Mouse (Mus musculus): Measurements from ENCODE around the gene Fyttd1. TPM values are rescaled to one million over a fixed set of nuclear protein-coding genes. Genes with fewer than 3 reads are reported as not detected.
"Not testable (repeated sequence)": the region's sequence is repeated elsewhere in the genome, so short reads cannot be mapped to it uniquely, and the experiment has no call there.

Fyttd1 gene
- polyA plus RNA-seq, 1 experiment from 2014 or later = 147 TPM

DNA sequence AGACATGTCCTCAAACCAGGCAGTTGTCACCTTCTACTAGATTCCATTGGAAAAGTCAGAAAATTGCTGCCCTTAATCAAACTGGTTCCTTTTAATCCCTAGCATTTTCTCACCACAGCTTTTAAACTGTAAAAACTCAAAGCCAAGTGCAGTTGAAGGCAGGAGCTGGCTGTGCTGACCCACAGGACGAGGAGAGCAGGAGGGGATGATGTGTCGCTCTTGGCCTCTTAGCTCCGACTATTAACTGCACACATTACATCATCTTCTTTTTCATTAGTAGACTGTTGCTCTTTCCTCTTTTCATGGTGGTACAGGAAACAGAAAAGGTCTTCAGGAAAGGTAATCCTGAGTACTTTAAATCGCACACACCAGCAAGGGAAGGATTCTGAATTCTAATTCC, 18.9 kb upstream of the Fyttd1 start:
- 70% methylated on average over 4 of the region's 4 CpGs for WGBS
- H3K9ac ChIP-seq (replicated peaks; ENCODE audit: low read depth, low read length) = no peak overlapping the region
- no peak overlapping the region for H3K4me3 ChIP-seq (ENCODE audit: low read depth, low read length)
- H3K27me3 ChIP-seq (ENCODE audit: control insufficient read depth, insufficient read depth, low read length) = no peaks in the 10 kb centered on the region
- no peak overlapping the region for H3K27ac ChIP-seq (ENCODE audit: low read depth, low read length)
- H3K9me3 ChIP-seq (ENCODE audit: control insufficient read depth, low read length) = no peaks in the 10 kb centered on the region
- no peak for ATAC-seq (ENCODE audit: low read depth)
- H3K4me1 ChIP-seq (ENCODE audit: control insufficient read depth, insufficient read depth, low read length) = no peaks in the 10 kb centered on the region
- H3K4me2 ChIP-seq (ENCODE audit: low read depth, low read length) = no peak overlapping the region
- 0 out of 2 replicates have a peak, but pooled peaks cover 7% of the 10 kb centered on the region for H3K36me3 ChIP-seq (ENCODE audit: control insufficient read depth, insufficient read depth, low read length)

DNA sequence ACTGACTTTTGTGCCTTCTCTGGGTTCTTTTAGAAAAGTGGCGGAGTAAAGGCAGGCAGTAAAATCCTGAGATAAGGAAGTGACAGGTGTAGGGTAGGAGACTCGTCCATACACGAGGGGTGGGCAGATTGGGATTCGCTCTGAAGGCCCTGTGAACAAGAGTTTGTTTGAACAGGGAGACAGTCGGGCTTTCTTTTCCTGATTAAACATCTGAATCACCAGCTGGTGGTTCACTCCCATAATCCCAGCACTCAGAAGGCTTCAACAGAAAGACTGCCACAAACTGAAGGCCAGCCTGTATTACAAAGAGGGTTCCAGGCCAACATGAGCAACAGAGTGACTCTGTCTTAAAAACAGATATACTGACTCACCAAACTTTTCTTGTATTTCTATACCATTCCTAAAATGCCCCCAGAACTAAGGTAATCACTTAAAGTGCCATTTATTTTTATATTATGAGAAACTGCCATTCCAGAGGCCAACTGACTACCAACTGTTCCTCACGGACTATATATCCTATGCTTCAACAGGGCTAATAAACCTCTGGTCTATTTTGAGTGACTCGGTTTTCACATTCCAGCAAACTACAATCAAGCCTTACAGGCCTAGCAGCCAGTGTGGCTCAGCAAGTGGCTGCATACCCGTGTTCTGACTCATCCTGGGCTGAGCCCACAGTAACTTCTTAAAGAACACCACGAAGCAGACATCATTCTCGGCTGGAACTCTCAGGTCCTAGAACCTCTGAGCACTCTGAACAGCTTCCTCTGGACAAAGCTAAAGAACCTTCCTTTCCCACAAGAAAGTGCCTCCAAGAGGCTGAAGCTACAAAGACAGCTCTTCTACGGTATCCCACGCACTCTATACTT, 18.3 kb upstream of the Fyttd1 start:
- Histone ChIP-seq H3K4me3 (ENCODE audit: low read depth, low read length) (no peak overlapping the region), H3K27me3 (ENCODE audit: control insufficient read depth, insufficient read depth, low read length) (no peaks in the 10 kb centered on the region), H3K4me1 (ENCODE audit: control insufficient read depth, insufficient read depth, low read length) (no peaks in the 10 kb centered on the region), H3K9ac (replicated peaks; ENCODE audit: low read depth, low read length) (no peak overlapping the region), H3K27ac (ENCODE audit: low read depth, low read length) (no peak overlapping the region), H3K4me2 (ENCODE audit: low read depth, low read length) (no peak overlapping the region), H3K36me3 (ENCODE audit: control insufficient read depth, insufficient read depth, low read length) (0 out of 2 replicates have a peak, but pooled peaks cover 6% of the 10 kb centered on the region), H3K9me3 (ENCODE audit: control insufficient read depth, low read length) (no peaks in the 10 kb centered on the region)
- 75% methylated on average over 12 of the region's 12 CpGs for WGBS
- ATAC-seq (ENCODE audit: low read depth) = no peak

GRCm38 (mm10) chr16:32861813-32862385, 15.4 kb upstream of the Fyttd1 start:
- no peak overlapping the region for H3K4me3 ChIP-seq (ENCODE audit: low read depth, low read length)
- peaks cover 3% of the 10 kb centered on the region for H3K4me1 ChIP-seq (ENCODE audit: control insufficient read depth, insufficient read depth, low read length)
- no peaks in the 10 kb centered on the region for H3K36me3 ChIP-seq (ENCODE audit: control insufficient read depth, insufficient read depth, low read length)
- WGBS = 95% methylated on average over 3 of the region's 3 CpGs
- H3K9ac ChIP-seq (replicated peaks; ENCODE audit: low read depth, low read length) = no peak overlapping the region
- H3K9me3 ChIP-seq (ENCODE audit: control insufficient read depth, low read length) = no peaks in the 10 kb centered on the region
- H3K4me2 ChIP-seq (ENCODE audit: low read depth, low read length) = no peak overlapping the region
- H3K27me3 ChIP-seq (ENCODE audit: control insufficient read depth, insufficient read depth, low read length) = no peaks in the 10 kb centered on the region
- no peak overlapping the region for H3K27ac ChIP-seq (ENCODE audit: low read depth, low read length)
- ATAC-seq (ENCODE audit: low read depth) = no peak

GRCm38 (mm10) chr16:32865401-32865800, 11.9 kb upstream of the Fyttd1 start:
- peaks cover 14% of the 10 kb centered on the region for H3K4me1 ChIP-seq (ENCODE audit: control insufficient read depth, insufficient read depth, low read length)
- no peaks in the 10 kb centered on the region for H3K9me3 ChIP-seq (ENCODE audit: control insufficient read depth, low read length)
- H3K4me2 ChIP-seq (ENCODE audit: low read depth, low read length) = no peak overlapping the region
- WGBS = 97% methylated on average over 4 of the region's 4 CpGs
- H3K36me3 ChIP-seq (ENCODE audit: control insufficient read depth, insufficient read depth, low read length) = no peaks in the 10 kb centered on the region
- no peak for ATAC-seq (ENCODE audit: low read depth)
- no peaks in the 10 kb centered on the region for H3K27me3 ChIP-seq (ENCODE audit: control insufficient read depth, insufficient read depth, low read length)
- no peak overlapping the region for H3K27ac ChIP-seq (ENCODE audit: low read depth, low read length)
- H3K9ac ChIP-seq (replicated peaks; ENCODE audit: low read depth, low read length) = no peak overlapping the region
- H3K4me3 ChIP-seq (ENCODE audit: low read depth, low read length) = no peak overlapping the region

GRCm38 (mm10) chr16:32866713-32867112, 10.6 kb upstream of the Fyttd1 start:
- H3K4me3 ChIP-seq (ENCODE audit: low read depth, low read length) = no peak overlapping the region
- peak overlapping the region; percentile 79 for H3K4me2 ChIP-seq (ENCODE audit: low read depth, low read length)
- no peak for ATAC-seq (ENCODE audit: low read depth)
- no peaks in the 10 kb centered on the region for H3K36me3 ChIP-seq (ENCODE audit: control insufficient read depth, insufficient read depth, low read length)
- no peaks in the 10 kb centered on the region for H3K9me3 ChIP-seq (ENCODE audit: control insufficient read depth, low read length)
- no peak overlapping the region for H3K9ac ChIP-seq (replicated peaks; ENCODE audit: low read depth, low read length)
- no peaks in the 10 kb centered on the region for H3K27me3 ChIP-seq (ENCODE audit: control insufficient read depth, insufficient read depth, low read length)
- H3K27ac ChIP-seq (ENCODE audit: low read depth, low read length) = no peak overlapping the region
- peaks cover 14% of the 10 kb centered on the region for H3K4me1 ChIP-seq (ENCODE audit: control insufficient read depth, insufficient read depth, low read length)
- 90% methylated on average over 5 of the region's 5 CpGs for WGBS

DNA sequence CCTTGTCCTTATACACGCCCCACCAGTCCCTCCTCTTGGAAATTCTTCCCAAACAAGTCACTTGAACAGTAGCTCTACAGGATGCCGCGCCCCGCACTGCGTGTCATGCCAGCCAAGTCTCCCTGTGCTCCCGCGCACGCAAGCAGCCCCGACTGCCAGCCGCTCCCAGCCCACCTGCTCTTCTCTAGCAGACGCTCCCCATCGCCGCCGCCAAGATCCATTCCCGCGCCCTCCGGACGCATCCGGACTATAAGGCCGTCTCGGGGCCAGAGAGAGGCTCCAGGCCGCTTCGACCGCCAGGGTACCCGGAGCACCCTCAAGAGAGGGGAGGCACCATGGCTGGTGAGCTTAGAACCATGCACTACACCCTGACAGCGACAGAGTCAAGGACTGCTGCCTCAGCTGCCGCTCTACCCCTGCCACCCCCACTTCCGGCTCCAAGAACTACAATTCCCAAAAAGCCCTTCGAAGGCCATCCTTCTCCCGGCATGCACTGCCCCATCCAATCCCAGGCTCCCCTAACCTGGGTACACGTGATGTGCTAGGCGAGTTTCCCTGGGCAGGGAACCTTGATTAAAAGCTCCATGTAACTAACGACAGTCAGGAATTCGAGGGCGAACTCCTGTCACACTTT, 9.3 kb upstream of the Fyttd1 start:
- Histone ChIP-seq H3K27me3 (ENCODE audit: control insufficient read depth, insufficient read depth, low read length) (no peaks in the 10 kb centered on the region), H3K4me1 (ENCODE audit: control insufficient read depth, insufficient read depth, low read length) (peaks cover 14% of the 10 kb centered on the region), H3K4me2 (ENCODE audit: low read depth, low read length) (peak overlapping the region; percentile 79), H3K4me3 (ENCODE audit: low read depth, low read length) (peak overlapping the region; percentile 72), H3K9me3 (ENCODE audit: control insufficient read depth, low read length) (no peaks in the 10 kb centered on the region), H3K27ac (ENCODE audit: low read depth, low read length) (peak overlapping the region; percentile 85), H3K36me3 (ENCODE audit: control insufficient read depth, insufficient read depth, low read length) (no peaks in the 10 kb centered on the region), H3K9ac (replicated peaks; ENCODE audit: low read depth, low read length) (peak overlapping the region; percentile 83)
- ATAC-seq (ENCODE audit: low read depth) = peak; percentile 99
- WGBS = under 1% methylated on average over 35 of the region's 35 CpGs

DNA sequence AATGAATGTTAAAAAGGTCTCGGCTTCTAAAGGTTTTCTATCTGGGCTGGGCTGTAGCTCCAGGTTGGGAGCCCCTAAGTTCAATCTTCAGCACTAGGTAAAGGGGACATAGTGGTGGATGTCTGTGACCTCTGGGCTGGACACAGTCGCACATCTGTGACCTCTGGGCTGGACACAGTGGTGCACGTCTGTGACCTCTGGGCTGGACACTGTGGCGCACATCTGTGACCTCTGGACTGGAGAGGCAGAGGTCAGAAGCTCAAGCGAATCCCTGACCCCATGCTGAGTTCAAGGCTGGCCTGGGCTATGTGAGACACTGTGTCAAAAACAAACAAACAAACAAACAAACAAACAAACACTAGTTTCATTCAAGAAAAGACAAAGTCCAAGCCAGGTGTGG, 7.1 kb upstream of the Fyttd1 start:
- Histone ChIP-seq H3K27me3 (ENCODE audit: control insufficient read depth, insufficient read depth, low read length) (no peaks in the 10 kb centered on the region), H3K27ac (ENCODE audit: low read depth, low read length) (no peak overlapping the region), H3K4me1 (ENCODE audit: control insufficient read depth, insufficient read depth, low read length) (peaks cover 14% of the 10 kb centered on the region), H3K4me2 (ENCODE audit: low read depth, low read length) (no peak overlapping the region), H3K9me3 (ENCODE audit: control insufficient read depth, low read length) (no peaks in the 10 kb centered on the region), H3K4me3 (ENCODE audit: low read depth, low read length) (no peak overlapping the region), H3K9ac (replicated peaks; ENCODE audit: low read depth, low read length) (no peak overlapping the region), H3K36me3 (ENCODE audit: control insufficient read depth, insufficient read depth, low read length) (no peaks in the 10 kb centered on the region)
- ATAC-seq (ENCODE audit: low read depth) = no peak
- 71% methylated on average over 5 of the region's 5 CpGs for WGBS

- Histone ChIP-seq H3K9ac (replicated peaks; ENCODE audit: low read depth, low read length) (no peak overlapping the region), H3K36me3 (ENCODE audit: control insufficient read depth, insufficient read depth, low read length) (no peaks in the 10 kb centered on the region), H3K4me1 (ENCODE audit: control insufficient read depth, insufficient read depth, low read length) (peaks cover 4% of the 10 kb centered on the region; the same call in 1 of the 2 replicates), H3K4me2 (ENCODE audit: low read depth, low read length) (no peak overlapping the region), H3K27me3 (ENCODE audit: control insufficient read depth, insufficient read depth, low read length) (peaks cover 2% of the 10 kb centered on the region; the same call in 1 of the 2 replicates), H3K9me3 (ENCODE audit: control insufficient read depth, low read length) (no peaks in the 10 kb centered on the region), H3K27ac (ENCODE audit: low read depth, low read length) (no peak overlapping the region), H3K4me3 (ENCODE audit: low read depth, low read length) (no peak overlapping the region)
- ATAC-seq (ENCODE audit: low read depth) = no peak
- 64% methylated on average over 3 of the region's 3 CpGs for WGBS
Observed at GRCm38 (mm10) chr16:32873366-32873765, 3.9 kb upstream of the Fyttd1 start.

- ATAC-seq (ENCODE audit: low read depth); H3K9me3 ChIP-seq (ENCODE audit: control insufficient read depth, low read length); H3K9ac ChIP-seq (replicated peaks; ENCODE audit: low read depth, low read length); H3K27me3 ChIP-seq (ENCODE audit: control insufficient read depth, insufficient read depth, low read length); H3K36me3 ChIP-seq (ENCODE audit: control insufficient read depth, insufficient read depth, low read length); H3K27ac ChIP-seq (ENCODE audit: low read depth, low read length); H3K4me3 ChIP-seq (ENCODE audit: low read depth, low read length); H3K4me2 ChIP-seq (ENCODE audit: low read depth, low read length): not testable (repeated sequence)
- peaks cover 10% of the 10 kb centered on the region for H3K4me1 ChIP-seq (ENCODE audit: control insufficient read depth, insufficient read depth, low read length)
- WGBS = 67% methylated on average over 1 of the region's 1 CpGs
Observed at GRCm38 (mm10) chr16:32875281-32875680, 2.0 kb upstream of the Fyttd1 start.

All from neural tube, embryonic 14.5 days (tissue).